Mouse (Mus musculus): ENCODE measurements at regions not wholly inside any gene's neighbourhood (a gene's known extent, or its start where the extent isn't known, plus 50 kb on each side); places are given as distances from the start of the nearest gene placed in this dataset.

DNA sequence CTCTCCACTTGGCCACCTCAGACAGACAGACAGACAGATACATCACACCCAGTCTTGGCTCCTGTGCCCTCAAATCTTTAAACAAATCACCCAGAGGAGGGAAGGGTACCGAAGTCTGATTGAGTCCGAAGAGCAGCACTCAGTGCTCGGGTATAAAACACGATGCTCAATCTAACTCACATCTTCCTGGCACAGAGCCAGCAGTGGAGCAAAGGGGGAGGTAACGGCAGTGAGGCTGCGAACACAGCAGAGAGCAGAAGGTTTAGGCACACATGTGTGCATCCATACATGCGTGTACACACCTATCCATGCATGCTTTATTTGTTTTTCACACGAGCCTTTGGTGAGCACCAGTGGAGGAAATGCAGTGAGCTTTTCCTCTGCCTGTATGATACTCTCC, 78.9 kb upstream of the Rybp start:
- DNase-seq = no peak
- Histone ChIP-seq H3K4me3 (replicated peaks; ENCODE audit: extremely low read depth, low read depth, low read length) (no peak overlapping the region), H3K4me1 (ENCODE audit: control insufficient read depth, insufficient read depth, low read length) (no peaks in the 10 kb centered on the region)
- WGBS = 47% methylated on average over 8 of the region's 8 CpGs
- TF ChIP-seq CTCF (IDR thresholded peaks at IDR 0.05; ENCODE audit: insufficient read depth, low read length) = no peak
- no peak for TF ChIP-seq POLR2A (IDR thresholded peaks at IDR 0.05; ENCODE audit: borderline replicate concordance, extremely low read depth, low read depth, low read length)

DNA sequence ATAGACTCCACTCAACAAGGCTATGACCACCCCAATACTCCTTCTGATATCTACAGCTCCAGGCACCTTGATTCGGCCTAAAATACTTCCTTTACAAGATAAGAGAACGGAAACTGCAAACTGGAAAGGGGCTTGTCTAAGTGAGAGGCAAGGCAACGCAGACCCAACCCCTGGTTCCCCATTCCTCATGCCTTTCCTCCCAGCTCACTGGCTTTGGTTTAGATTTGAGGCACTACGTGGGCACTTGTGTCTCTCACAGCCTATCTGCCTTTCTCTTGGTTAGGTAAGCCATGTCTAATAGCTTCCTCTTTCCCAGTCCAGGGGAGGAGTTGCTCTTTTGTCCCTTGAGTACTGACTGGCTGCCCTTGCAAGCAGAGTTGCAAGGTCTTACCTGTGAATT, 78.5 kb upstream of the Rybp start:
- Histone ChIP-seq H3K4me1 (ENCODE audit: control insufficient read depth, insufficient read depth, low read length) (no peaks in the 10 kb centered on the region), H3K4me3 (replicated peaks; ENCODE audit: extremely low read depth, low read depth, low read length) (no peak overlapping the region)
- WGBS = 49% methylated on average over 4 of the region's 4 CpGs
- no peak for TF ChIP-seq POLR2A (IDR thresholded peaks at IDR 0.05; ENCODE audit: borderline replicate concordance, extremely low read depth, low read depth, low read length)
- no peak for TF ChIP-seq CTCF (IDR thresholded peaks at IDR 0.05; ENCODE audit: insufficient read depth, low read length)
- DNase-seq = no peak

DNA sequence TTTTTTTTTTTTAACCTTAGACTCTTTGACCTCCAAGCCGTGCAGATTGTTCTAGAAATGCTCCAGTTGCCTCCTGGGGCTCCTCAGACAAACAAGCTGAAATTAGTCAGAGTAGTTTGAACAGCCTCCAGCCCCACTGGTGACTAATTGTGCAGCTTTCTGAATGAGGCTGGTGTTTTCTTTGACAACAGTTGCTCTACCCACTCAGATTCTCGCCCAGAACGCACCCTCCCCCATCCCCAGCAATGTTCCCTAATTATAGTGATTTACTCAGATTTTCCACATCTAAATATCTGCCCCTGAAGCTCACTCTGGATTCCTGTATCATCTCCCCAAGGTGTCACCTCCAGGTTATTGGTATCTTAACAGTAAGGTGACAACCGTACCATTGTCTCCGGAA, 76.4 kb upstream of the Rybp start:
- WGBS = 69% methylated on average over 5 of the region's 5 CpGs
- DNase-seq = no peak
- Histone ChIP-seq H3K4me3 (replicated peaks; ENCODE audit: extremely low read depth, low read depth, low read length) (no peak overlapping the region), H3K4me1 (ENCODE audit: control insufficient read depth, insufficient read depth, low read length) (no peaks in the 10 kb centered on the region)
- no peak for TF ChIP-seq POLR2A (IDR thresholded peaks at IDR 0.05; ENCODE audit: borderline replicate concordance, extremely low read depth, low read depth, low read length)
- TF ChIP-seq CTCF (IDR thresholded peaks at IDR 0.05; ENCODE audit: insufficient read depth, low read length) = no peak

DNA sequence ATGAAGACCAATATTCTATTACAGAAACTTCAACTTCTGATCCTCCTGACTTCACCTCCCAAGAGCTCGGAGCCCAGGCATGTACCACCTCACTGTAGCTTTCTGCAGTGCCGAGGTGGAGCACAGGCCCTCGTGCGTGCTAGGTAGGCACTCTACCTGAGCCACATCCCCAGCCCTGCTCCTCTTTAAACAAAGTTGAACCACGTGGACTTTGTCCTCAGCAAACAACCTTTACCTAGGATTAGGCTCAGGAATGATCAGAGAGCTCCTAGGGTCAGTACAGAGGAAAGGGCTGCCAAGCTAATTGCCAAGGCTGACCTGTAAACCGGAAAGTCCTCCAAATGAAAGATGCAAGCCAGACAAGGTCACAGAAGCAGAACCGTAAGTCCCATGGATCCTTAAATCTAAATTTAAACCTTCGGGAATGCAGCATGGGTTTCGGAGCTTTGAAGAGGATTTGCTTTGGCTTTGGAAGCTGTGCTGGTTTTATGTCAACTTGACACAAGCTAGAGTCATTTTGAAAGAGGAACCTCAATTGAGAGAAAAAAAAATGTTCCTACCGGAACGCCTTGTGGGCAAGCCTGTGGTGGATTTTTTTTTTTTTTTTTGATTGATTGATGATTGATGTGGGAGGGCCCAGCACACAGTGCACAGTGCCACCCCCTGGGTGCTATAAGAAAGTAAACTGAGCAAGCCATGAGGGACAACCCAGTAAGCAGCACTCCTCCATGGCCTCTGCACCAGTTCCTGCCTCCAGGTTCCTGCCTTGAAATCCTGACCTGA, 69.5 kb upstream of the Rybp start:
- TF ChIP-seq POLR2A (IDR thresholded peaks at IDR 0.05; ENCODE audit: borderline replicate concordance, extremely low read depth, low read depth, low read length) (no peak), CTCF (IDR thresholded peaks at IDR 0.05; ENCODE audit: insufficient read depth, low read length) (no peak)

DNA sequence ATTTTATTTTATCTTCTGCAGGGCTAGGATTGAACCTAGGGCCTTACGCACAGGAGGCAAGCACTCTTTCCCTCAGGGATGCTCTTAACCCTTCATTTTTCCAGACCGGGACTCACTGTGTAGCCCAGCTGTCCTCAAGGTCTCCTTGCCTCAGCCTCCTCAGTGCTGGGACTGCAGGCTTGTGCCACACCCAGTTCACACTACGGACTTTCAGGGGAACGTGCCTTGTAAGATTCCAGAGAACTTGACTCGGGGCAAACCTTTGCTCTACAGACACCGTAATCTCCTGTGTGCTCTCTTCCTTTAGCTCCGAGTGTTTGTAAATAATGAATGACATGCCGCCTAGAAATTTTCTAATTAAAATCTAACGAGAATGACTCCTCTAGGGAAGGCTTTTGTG, 68.6 kb upstream of the Rybp start:
- TF ChIP-seq CTCF (IDR thresholded peaks at IDR 0.05; ENCODE audit: insufficient read depth, low read length) (no peak), POLR2A (IDR thresholded peaks at IDR 0.05; ENCODE audit: borderline replicate concordance, extremely low read depth, low read depth, low read length) (no peak)
- WGBS = 72% methylated on average over 9 of the region's 9 CpGs
- Histone ChIP-seq H3K4me3 (replicated peaks; ENCODE audit: extremely low read depth, low read depth, low read length) (no peak overlapping the region), H3K4me1 (ENCODE audit: control insufficient read depth, insufficient read depth, low read length) (no peaks in the 10 kb centered on the region)
- no peak for DNase-seq

More for the DNA sequence above, 69.5 kb upstream of the Rybp start:
- Histone ChIP-seq H3K4me1 (ENCODE audit: control insufficient read depth, insufficient read depth, low read length) (no peaks in the 10 kb centered on the region), H3K4me3 (replicated peaks; ENCODE audit: extremely low read depth, low read depth, low read length) (no peak overlapping the region)
- WGBS = 70% methylated on average over 11 of the region's 11 CpGs
- no peak for DNase-seq

DNA sequence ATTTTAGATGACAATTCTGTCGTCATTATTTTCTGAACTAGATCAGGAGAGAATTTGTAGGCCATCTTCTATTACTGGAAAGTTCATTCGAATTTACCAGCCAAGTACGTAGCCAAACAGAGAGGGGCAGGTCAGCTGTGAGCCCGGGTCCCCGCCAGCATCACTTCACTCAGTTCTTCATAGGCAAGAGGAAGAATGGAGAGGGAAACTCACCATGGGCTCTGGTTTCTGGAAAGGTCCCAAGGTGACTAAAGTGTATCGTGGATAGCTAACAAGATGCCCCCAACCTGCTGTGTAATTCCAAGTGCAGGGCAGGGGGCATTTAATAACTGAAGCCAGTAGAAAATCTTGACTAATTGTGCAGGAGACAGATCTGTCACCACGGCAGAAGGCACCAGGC, 60.2 kb upstream of the Rybp start:
- DNase-seq = no peak
- no peak overlapping the region for H3K4me3 ChIP-seq (replicated peaks; ENCODE audit: extremely low read depth, low read depth, low read length)
- no peaks in the 10 kb centered on the region for H3K4me1 ChIP-seq (ENCODE audit: control insufficient read depth, insufficient read depth, low read length)
- no peak for TF ChIP-seq CTCF (IDR thresholded peaks at IDR 0.05; ENCODE audit: insufficient read depth, low read length)
- no peak for TF ChIP-seq POLR2A (IDR thresholded peaks at IDR 0.05; ENCODE audit: borderline replicate concordance, extremely low read depth, low read depth, low read length)
- 86% methylated on average over 7 of the region's 7 CpGs for WGBS

DNA sequence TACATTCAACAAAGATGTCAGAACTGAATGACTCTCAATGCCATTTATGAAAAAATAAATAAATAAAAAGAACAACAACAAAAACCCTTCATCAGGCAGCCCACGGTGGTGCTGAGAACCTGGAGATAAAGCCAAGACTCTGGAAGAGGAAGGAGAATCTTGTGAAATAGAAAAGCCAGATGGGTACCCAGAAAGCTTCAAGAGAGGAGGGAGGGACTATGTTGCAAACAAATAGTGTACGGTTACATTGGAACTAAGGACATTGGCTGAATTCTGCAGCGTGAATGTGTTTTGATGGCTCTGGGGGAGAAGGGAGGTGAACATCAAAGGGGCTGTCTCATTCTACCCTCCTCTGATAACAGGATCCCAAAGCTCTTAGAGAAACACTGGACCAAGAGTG, 57.8 kb upstream of the Rybp start:
- 69% methylated on average over 3 of the region's 3 CpGs for WGBS
- no peak for DNase-seq
- Histone ChIP-seq H3K4me1 (ENCODE audit: control insufficient read depth, insufficient read depth, low read length) (no peaks in the 10 kb centered on the region), H3K4me3 (replicated peaks; ENCODE audit: extremely low read depth, low read depth, low read length) (no peak overlapping the region)
- no peak for TF ChIP-seq CTCF (IDR thresholded peaks at IDR 0.05; ENCODE audit: insufficient read depth, low read length)
- TF ChIP-seq POLR2A (IDR thresholded peaks at IDR 0.05; ENCODE audit: borderline replicate concordance, extremely low read depth, low read depth, low read length) = no peak

DNA sequence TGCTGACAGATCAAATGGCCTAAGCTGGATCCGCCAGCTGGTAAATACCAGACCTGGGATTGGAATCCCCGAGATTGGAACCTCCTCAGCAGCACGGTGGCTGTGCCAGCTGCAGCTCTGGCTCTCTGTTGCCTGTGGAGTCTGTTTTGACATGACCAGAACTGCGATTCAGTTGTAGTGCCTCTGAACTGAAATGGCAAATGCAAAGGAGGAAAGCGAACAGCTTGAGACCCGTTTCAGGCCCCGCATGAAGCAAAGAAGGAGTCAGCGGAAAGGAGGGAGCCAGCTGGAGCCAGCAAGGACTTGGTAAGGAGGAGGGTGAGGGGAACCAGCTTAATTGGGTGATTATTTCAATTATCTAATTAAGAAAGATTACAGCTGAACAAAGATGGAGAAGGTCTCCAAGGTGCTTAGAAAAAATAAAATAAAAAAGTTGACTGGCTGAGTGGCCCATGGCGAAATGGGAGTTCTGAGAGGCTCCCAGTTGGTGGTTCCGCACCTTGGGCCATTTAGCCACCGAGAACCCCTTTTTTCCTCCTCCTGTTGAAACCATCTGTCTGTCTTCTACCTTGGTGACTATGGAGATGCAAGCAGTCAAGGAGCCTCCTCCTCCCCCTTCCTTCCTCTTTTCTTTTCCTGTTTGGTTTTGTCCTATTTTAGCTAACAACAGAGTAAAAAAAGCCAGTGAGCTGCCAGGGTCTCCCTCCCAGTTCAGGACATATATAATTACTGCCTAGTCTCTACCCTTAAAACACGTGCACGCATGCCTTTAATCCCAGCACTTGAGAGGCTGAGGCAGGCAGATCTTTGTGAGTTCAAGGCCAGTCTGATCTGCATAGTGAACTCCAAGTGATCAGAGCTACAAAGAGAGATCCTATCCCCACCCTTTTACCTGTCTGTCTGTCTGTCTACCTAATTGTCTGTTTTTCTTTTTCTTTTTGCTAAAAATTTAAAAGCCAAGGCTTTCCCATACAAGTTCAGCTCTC, 54.3 kb upstream of the Rybp start:
- H3K4me3 ChIP-seq (replicated peaks; ENCODE audit: extremely low read depth, low read depth, low read length) = no peak overlapping the region
- no peaks in the 10 kb centered on the region for H3K4me1 ChIP-seq (ENCODE audit: control insufficient read depth, insufficient read depth, low read length)
- no peak for DNase-seq
- WGBS = 59% methylated on average over 13 of the region's 13 CpGs
- no peak for TF ChIP-seq CTCF (IDR thresholded peaks at IDR 0.05; ENCODE audit: insufficient read depth, low read length)
- TF ChIP-seq POLR2A (IDR thresholded peaks at IDR 0.05; ENCODE audit: borderline replicate concordance, extremely low read depth, low read depth, low read length) = no peak

DNA sequence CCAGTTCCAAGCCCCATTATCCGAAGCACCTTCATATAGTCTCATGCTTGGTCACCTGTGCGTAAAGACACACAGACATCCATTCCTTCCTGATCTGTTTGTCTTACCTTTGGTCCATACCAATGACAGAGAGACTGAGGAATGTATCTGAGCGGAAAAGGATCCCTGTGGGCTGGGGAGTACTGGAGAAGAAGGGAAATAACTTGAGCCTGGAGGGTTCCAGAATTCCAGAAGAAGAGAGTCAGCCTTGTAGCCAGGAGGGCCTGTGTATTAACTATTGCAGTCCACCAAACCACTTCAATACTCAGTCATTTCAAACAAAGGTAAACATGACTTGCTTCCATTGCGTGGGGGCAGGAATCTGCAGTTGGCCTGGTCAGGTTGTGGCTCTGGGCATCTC, 51.0 kb upstream of the Rybp start:
- Histone ChIP-seq H3K4me3 (replicated peaks; ENCODE audit: extremely low read depth, low read depth, low read length) (no peak overlapping the region), H3K4me1 (ENCODE audit: control insufficient read depth, insufficient read depth, low read length) (no peaks in the 10 kb centered on the region)
- WGBS = 87% methylated on average over 4 of the region's 4 CpGs
- TF ChIP-seq POLR2A (IDR thresholded peaks at IDR 0.05; ENCODE audit: borderline replicate concordance, extremely low read depth, low read depth, low read length) = no peak
- no peak for TF ChIP-seq CTCF (IDR thresholded peaks at IDR 0.05; ENCODE audit: insufficient read depth, low read length)
- no peak for DNase-seq
